Mouse (Mus musculus) gastrocnemius, adult 2 months (tissue): ENCODE measurements around the gene Vdr. TPM values are rescaled to one million over a fixed set of nuclear protein-coding genes. Genes with fewer than 3 reads are reported as not detected.

ENCODE experiments used
- DNase-seq: peaks from one replicate; pipeline ENCODE4 v3.0.0; 2022
- H3K27ac ChIP-seq: fragments of 200-600 bp; 2 replicates; pipeline ENCODE4 v1.8.1; 2022; ENCODE audit warnings: mild to moderate bottlenecking
- H3K4me3 ChIP-seq: fragments of 200-600 bp; 2 replicates; pipeline ENCODE4 v1.8.1; 2022; ENCODE audit warnings: mild to moderate bottlenecking, moderate library complexity
- CTCF ChIP-seq: fragments of 200-600 bp; IDR thresholded peaks from 2 replicates; pipeline ENCODE4 v1.8.1; 2022; ENCODE audit warnings: antibody characterized with exemption, mild to moderate bottlenecking, moderate library complexity
- intact Hi-C: fragments of 180-260 bp; cut with DNase I; formaldehyde crosslinking; loops from one replicate; pipeline ENCODE4 v1.15.1; 2025
- total RNA-seq, 2 experiments: library from RNA; stranded (reverse); gene quantifications; 2 replicates each; pipeline ENCODE4 v1.2.3; 2021

The Vdr gene
- total RNA-seq, 2 experiments from 2014 or later: 0.14 TPM; not detected in 1

DNA sequence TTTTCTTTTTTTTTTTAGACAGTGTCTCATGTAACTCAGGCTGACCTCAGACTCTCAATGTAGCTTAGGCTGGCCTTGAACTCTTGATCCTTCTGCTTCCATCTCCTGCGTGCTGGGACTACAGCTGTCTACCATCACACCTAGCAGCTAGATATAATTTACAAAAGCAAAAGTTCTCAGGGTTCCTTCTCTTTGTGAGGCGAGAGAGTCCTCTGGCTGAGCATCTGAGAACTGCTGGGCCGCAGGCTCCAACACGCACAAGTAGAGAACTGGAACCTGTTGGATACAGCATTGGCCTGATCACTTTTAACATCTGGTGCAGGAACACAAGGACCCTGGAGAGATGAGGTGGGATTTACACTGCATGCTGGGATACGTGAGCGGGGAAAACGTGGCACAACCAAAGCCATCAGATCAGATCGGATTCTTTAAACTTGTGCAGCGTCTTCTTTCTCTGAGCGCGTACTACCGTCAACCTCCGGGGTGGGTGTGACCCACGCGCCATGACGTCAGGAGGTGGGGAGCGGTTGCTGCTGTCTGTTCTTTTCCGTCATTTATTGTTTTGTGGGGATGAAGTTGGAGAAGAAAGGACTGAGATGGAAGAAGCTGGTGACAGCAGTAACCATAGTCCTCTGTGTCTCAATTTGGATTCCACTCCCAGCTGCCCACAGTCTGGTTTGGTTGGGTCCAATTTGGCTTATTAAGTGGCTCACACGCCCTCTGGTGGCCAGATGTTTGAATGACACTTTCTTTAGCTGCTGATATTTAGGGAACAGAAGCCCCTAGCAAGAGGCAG is 61.1 kb downstream of the Vdr start:
- TF ChIP-seq CTCF: peak; percentile 89
- DNase-seq: peak; percentile 87
- peak overlapping the region; percentile 68 for H3K27ac ChIP-seq
- intact Hi-C loops: loop anchor here (1.0 kb wide), 2 partner anchors 24 to 39 kb away; no protein-coding TSS in a partner anchor
- H3K4me3 ChIP-seq: peak overlapping the region; percentile 60

DNA sequence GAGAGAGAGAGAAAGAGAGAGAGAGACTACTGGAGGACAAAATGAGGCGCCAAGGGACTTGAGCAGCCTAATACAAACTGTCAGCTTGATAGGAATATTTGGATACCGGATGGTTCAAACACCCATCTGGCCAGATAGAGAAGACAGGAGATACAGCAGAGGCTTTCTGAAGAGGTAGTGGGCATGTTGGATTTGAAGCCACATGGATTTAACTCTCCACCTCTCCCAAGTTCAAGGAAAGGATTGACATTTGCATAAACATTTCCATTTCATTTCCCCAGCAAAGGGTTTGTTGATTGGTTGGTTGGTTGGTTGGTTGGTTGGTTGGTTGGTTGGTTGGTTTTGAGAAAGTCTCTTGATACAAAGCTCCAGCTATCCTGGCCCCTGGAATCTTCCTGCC is 62.6 kb downstream of the Vdr start:
- no peak for DNase-seq
- Histone ChIP-seq H3K4me3 (no peak overlapping the region), H3K27ac (no peak overlapping the region)
- no peak for TF ChIP-seq CTCF
- intact Hi-C loops: no loop called here

DNA sequence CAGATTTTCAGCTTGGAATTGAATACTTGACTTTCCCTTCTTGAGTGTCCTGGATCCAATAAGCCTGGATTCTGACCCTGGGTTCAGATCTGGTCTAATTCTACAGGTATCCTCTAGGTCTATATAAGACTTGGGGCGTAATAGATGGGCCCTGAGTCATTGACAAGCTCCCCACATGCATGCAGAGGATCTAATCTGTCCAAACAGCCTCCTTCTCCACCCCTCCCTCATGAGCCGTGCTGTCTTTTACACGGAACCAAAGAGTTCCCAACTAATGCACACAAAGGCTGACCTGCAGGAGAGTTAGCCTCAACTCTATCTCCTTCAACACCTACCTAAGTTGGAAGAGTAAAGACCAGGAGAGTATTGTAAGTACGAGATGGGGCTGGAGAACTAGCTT is 63.1 kb downstream of the Vdr start:
- Histone ChIP-seq H3K27ac (no peak overlapping the region), H3K4me3 (no peak overlapping the region)
- no peak for TF ChIP-seq CTCF
- intact Hi-C loops: no loop called here
- no peak for DNase-seq

DNA sequence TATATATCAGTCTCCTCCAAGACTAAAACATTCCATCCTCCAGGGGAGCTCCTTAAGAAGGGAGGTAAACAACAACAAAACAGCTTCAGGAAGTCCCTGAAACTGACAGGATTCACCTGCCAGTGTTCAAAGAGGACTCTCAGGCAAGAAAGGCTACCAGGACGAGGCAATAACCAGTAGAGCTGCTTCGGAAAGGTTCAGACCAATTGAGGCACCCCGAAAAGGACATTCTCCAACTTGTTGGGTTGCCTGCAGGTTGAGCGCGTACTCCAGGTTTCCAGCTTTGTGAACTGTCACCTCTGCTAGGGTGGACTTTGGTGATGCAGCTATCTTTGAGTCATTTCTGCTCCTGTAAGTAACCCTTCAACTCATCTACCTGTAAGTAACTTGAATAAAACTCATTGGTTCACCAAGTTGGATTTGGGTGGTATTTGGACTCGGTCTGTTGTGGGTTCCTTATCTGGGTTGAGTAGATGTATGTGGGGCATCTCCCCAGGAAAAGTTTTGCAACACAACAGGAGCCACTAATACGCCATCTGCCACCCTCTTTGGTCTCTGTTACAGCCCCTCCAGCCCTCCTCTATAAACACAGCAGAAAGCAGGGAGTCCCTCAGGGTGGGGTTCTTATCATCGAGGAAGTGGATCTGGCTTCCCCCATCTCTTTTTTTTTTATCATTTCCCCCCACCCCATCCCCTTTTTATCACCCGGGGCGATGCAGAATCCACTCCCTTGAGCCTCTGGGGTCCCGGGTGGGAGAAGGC is 64.1 kb downstream of the Vdr start:
- DNase-seq: no peak
- H3K27ac ChIP-seq: no peak overlapping the region
- intact Hi-C loops: no loop called here
- no peak overlapping the region for H3K4me3 ChIP-seq
- no peak for TF ChIP-seq CTCF

DNA sequence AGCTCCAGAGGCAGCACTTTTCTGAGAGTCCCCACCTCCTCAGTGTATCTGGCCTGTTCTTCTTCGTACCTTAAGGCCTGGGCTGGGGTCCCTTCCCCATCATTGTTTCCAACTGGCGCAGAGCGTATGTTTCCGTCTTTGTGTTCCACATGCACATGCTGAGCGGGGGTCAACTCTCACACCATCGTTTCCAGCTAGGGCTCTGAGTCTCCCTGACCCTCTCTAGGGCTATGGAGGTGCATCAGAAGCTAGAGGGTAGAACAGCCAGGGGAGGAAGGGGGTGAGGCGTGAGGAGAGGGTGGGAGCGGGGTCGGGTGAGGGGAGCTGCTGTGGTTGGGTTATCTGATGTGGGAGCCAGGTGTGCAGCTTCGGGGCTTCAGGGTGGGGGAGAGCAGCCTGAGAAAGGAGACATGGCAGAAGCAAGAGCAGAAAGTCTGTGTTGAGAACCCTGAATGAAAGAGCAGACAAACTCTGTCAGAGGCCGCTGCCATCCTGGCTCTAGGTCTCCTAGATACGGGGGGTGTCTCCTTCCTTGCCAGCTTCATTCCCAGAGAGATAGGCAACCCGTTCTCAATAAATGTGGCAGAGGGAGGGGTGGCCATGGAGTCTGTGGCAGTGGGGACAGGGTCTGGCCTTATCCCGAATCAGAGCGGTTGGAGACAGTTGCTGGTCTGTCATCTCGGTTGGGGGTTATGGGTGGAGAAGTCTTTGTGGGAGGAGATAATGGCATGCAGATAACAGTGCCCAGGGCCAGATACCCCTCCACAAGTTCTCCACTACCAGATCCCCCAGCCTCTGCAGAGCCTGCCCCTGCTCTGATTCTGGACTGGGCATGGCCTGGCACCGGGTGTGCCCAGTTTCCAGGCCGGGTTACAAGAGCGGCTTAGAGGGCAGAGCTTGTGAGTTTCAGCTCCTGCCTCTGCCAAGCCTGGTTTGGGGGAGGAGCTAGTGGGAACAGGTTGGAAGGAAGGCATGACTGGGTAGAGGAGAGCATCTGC is 66.1 kb downstream of the Vdr start, which contains the start of gene Hdac7:
Hdac7 (minus strand) TSS at position 466 of the 998 bp plus-strand sequence.
- no peak within 1 kb of the TSS for H3K4me3 ChIP-seq
- peak; percentile 80 for DNase-seq
- intact Hi-C loops: no loop called here
- no peak within 1 kb of the TSS for H3K27ac ChIP-seq
- no peak for TF ChIP-seq CTCF

DNA sequence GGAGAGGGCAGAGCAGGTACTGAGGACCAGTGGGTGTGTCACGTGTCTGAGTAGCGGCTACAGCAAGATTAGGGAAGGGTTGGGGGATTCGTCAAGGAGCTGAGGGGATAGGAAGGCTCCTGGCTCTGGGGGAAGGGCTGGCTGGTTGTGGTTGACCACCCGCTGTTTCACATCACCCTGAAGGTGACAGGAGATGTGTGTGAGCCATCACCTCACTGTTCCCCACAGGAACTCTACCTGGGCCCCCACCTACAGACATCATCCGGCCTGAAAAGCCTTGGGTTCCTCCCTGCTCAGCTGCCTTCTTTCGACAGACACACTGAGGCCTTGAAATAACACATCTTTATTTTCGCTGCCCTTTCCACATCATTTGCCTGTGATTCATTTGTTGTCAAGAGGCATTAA is 67.2 kb downstream of the Vdr start:
- intact Hi-C loops: no loop called here
- Histone ChIP-seq H3K4me3 (no peak overlapping the region), H3K27ac (no peak overlapping the region)
- no peak for DNase-seq
- no peak for TF ChIP-seq CTCF

DNA sequence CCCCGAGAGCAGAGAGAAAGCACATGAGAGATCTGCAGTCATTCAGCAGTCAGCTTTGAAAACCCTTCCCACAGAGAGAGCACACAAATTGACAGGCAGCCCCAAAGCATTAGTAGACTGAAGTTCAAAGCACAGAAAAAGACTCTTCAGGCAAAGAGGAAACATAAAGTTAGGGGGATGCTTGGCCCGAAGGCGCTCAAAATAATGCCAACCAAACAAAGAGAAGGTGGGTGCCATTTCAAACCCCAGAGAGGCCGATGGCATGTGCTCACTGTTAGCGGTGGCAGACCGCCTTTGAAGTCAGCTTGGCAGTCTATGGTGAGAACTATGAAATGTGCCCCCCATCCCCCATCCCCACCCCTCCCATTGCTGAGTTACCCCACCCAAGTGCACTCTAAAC is 68.4 kb downstream of the Vdr start:
- no peak for DNase-seq
- H3K4me3 ChIP-seq: no peak overlapping the region
- intact Hi-C loops: no loop called here
- no peak for TF ChIP-seq CTCF
- no peak overlapping the region for H3K27ac ChIP-seq

DNA sequence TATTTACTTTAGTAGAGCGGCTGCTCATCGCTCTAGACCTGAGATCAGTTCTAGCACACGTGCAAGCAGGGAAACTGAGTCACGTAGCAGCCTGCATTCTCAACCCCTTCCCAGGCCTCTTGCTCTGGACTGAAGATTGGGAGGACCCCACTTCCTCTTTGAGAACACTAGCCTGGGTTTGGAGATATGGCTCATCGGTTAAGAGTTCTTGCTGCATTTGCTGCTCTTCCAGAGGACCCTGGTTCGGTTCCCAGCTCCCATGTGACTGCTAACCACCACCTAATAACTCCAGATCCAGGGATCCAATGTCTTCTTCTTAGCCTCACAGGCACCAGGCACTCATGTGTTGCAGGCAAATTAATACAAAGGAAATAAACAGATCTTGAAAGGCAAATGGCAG is 69.0 kb downstream of the Vdr start:
- intact Hi-C loops: no loop called here
- no peak for TF ChIP-seq CTCF
- no peak for DNase-seq
- Histone ChIP-seq H3K4me3 (no peak overlapping the region), H3K27ac (peak overlapping the region; percentile 43; the same call in 1 of the 2 replicates)

DNA sequence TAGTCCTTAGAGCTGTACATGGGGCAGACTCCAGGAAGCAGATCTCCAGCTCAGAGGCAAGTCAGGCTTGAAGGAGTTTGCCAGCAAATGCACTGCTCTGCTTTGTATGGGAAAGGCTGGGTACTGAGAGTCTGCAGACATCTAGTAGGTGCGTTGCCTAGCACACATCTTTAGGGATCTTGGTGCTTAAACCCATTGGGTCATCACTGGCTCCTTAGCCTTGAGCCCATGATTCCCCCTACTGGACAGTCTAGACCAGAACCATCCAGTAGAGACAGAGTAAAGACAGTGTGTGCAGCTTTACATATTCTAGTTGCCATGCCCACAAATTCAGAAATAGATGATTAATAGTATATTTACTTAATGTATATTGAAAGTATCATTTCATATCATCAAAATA is 69.6 kb downstream of the Vdr start:
- intact Hi-C loops: no loop called here
- H3K27ac ChIP-seq: peak overlapping the region; percentile 81
- H3K4me3 ChIP-seq: no peak overlapping the region
- peak; percentile 62 for TF ChIP-seq CTCF
- no peak for DNase-seq

DNA sequence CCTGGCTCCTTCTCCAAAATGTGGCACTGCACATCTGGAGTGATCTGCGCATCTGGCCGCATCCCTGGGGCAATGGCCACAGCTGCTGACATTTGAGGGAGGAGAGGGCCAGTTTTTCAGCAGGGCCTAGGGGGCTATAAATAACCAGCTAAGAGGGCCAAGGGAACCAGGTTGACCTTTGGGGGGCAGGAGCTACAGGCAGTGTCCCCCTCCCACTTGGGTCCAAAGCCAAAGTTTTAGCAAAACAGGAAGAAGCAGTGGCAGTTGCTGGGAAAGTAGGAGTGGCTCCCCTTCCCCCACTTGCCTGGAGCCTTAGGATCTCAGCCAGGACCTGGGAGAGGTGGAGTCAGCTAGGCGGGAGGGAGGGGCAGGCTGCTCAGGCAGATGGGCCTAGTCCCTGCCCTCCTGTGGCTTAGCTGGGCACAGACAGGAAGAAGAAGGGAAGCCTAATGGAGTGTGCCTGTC is 70.4 kb downstream of the Vdr start:
- TF ChIP-seq CTCF: peak; percentile 40
- H3K4me3 ChIP-seq: peak overlapping the region; percentile 8; the same call in 1 of the 2 replicates
- peak; percentile 85 for DNase-seq
- peak overlapping the region; percentile 81 for H3K27ac ChIP-seq
- intact Hi-C loops: no loop called here

DNA sequence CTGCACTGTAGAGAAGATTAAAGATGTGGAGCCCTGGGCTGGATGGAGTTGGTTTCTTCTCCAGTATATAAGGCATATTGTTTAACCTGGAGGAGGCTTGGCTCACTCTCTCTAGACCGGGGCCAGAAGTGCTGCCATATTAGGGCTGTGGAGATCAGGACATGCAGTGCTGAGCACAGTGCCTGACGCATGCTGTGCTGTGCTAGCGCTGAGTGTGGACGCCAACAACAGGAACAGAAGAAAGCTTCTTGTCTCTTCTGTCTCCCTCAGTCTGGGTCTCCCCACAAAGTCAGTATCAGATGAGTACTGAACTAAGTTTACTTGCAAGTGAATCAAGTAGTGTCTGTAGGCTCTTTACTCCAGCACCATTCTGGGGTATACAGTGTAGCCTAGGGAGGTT is 71.0 kb downstream of the Vdr start:
- peak overlapping the region; percentile 81 for H3K27ac ChIP-seq
- H3K4me3 ChIP-seq: no peak overlapping the region
- intact Hi-C loops: no loop called here
- no peak for TF ChIP-seq CTCF
- no peak for DNase-seq

DNA sequence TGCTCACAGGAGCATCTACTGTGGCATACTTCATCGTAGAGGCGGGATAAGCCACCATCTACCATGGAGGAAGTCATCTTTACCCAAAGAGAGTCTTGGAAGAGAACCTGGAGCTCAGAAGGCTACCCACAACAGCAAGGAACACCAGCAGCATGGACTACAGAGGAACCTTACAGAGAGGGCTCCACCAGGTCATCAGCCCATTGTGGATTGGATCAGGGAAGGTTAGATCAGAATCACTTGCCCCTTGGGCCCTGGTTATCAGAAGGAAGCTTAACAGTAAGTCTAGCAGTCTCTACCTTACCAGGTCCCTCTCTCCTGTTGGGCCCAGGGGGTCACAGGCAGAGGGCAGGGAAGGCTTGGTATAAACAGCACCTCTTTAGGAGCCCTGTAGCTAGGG is 71.4 kb downstream of the Vdr start:
- Histone ChIP-seq H3K4me3 (no peak overlapping the region), H3K27ac (peak overlapping the region; percentile 81)
- intact Hi-C loops: no loop called here
- no peak for TF ChIP-seq CTCF
- no peak for DNase-seq
